In genomic region chr2:84758542-84759127, GRCm38 (mm10) we compare ENCODE assay signal across 7 mouse cellular contexts. TPM values are rescaled to one million over a fixed set of nuclear protein-coding genes. Genes with fewer than 3 reads are reported as not detected.
DNase-seq lines count a peak whose midpoint lies in the region; ATAC-seq and TF ChIP-seq lines count a peak whose summit lies in the region.

No protein-coding gene starts in this region.

- no peak overlapping the region for H3K4me3 ChIP-seq in cerebellum, adult 2 months (replicated peaks; ENCODE audit: insufficient read depth, low read depth, low read length)
- H3K4me3 ChIP-seq in kidney, postnatal 0 days (replicated peaks; ENCODE audit: low read depth, low read length), result no peak overlapping the region

- no peak overlapping the region for H3K27ac ChIP-seq in cerebellum, adult 2 months (ENCODE audit: insufficient read depth, low read length)
- no peak overlapping the region for H3K27ac ChIP-seq in kidney, postnatal 0 days

- no peaks in the 10 kb centered on the region for H3K4me1 ChIP-seq in cerebellum, adult 2 months (ENCODE audit: control insufficient read depth, insufficient read depth, low read length)
- H3K4me1 ChIP-seq in kidney, postnatal 0 days (replicated peaks; ENCODE audit: insufficient read depth, low read length), result no peaks in the 10 kb centered on the region

- no peak for TF ChIP-seq POLR2A in cerebellum, adult 2 months (IDR thresholded peaks at IDR 0.05; ENCODE audit: borderline replicate concordance, insufficient read depth, low read length)

- no peak overlapping the region for H3K9ac ChIP-seq in kidney, postnatal 0 days (ENCODE audit: low read depth, low read length)

- no peak overlapping the region for H3K4me2 ChIP-seq in kidney, postnatal 0 days (ENCODE audit: low read length)

- DNase-seq in A20 (ENCODE audit: low read depth, low spot score), result peak; percentile 67
- DNase-seq in CD4-positive, CD25-positive, alpha-beta regulatory T cell, adult 2 months (ENCODE audit: low read depth, low spot score), result peak; percentile 54
- peak; percentile 22 to 69 for DNase-seq in cerebellum, adult 2 months
- DNase-seq in kidney, postnatal 0 days (ENCODE audit: low spot score), result peak; percentile 87
- no peak for DNase-seq in thymus, postnatal 10 days (ENCODE audit: low spot score in 2 of 2)

- peak; percentile 52; the same call in 1 of the 2 replicates for TF ChIP-seq CTCF in cerebellum, adult 2 months (IDR thresholded peaks at IDR 0.05; ENCODE audit: borderline replicate concordance, insufficient read depth, low read depth, low read length)
- TF ChIP-seq CTCF in kidney, postnatal 0 days (IDR thresholded peaks at IDR 0.05; ENCODE audit: low read depth), result peak; percentile 92

- peak; percentile 85 for ATAC-seq in granulocyte monocyte progenitor cell, adult 5-6 weeks (replicated peaks; ENCODE audit: poor library complexity, severe bottlenecking)
- ATAC-seq in kidney, postnatal 0 days (replicated peaks; ENCODE audit: low FRiP score, low read depth), result peak; percentile 54; the same call in 1 of the 2 replicates
- peak; percentile 96 for ATAC-seq in megakaryocyte progenitor cell, adult 5-6 weeks (replicated peaks; ENCODE audit: poor library complexity)

- under 1% methylated on average over 2 of the region's 2 CpGs for WGBS in cerebellum, adult 2 months
- 0% methylated on average over 2 of the region's 2 CpGs for WGBS in kidney, postnatal 0 days

- H3K9me3 ChIP-seq in kidney, postnatal 0 days (replicated peaks; ENCODE audit: low read length), result no peaks in the 10 kb centered on the region

- no peaks in the 10 kb centered on the region for H3K36me3 ChIP-seq in kidney, postnatal 0 days (ENCODE audit: insufficient read depth, low read length)

- no peaks in the 10 kb centered on the region for H3K27me3 ChIP-seq in cerebellum, adult 2 months (ENCODE audit: control insufficient read depth, insufficient read depth, low read length)
- H3K27me3 ChIP-seq in kidney, postnatal 0 days (ENCODE audit: insufficient read depth, low read length), result no peaks in the 10 kb centered on the region

RNA-seq across cellular contexts. Expression of gene Gm19426, which starts 15.2 kb away (rescaled TPM):
- polyA plus RNA-seq in cerebellum, adult 2 months (2012; rRNA removed), result 3.0 and 3.4 TPM in 2 replicates
- total RNA-seq in granulocyte monocyte progenitor cell, adult 5-6 weeks (2014; fragmentation: Nextera tagmentation), result not detected in 2 replicates
- total RNA-seq in granulocyte monocyte progenitor cell, adult 5-6 weeks (2017), result not detected in 2 replicates
- 8.7 and 9.3 TPM in 2 replicates for polyA plus RNA-seq in kidney, postnatal 0 days (2015; fragmentation: Nextera tagmentation; extraction: Ambion mirVana)
- total RNA-seq in megakaryocyte progenitor cell, adult 5-6 weeks (2015), result 0.39 TPM in 1 of 2 replicates, not detected in the other
- not detected in 2 replicates for total RNA-seq in megakaryocyte progenitor cell, adult 5-6 weeks (2017)

RNA-seq across cellular contexts. Expression of gene Serping1, which starts 16.6 kb away (rescaled TPM):
- polyA plus RNA-seq in cerebellum, adult 2 months (2012; rRNA removed), result 19.6 and 22.6 TPM in 2 replicates
- total RNA-seq in granulocyte monocyte progenitor cell, adult 5-6 weeks (2014; fragmentation: Nextera tagmentation), result not detected in 2 replicates
- not detected in 2 replicates for total RNA-seq in granulocyte monocyte progenitor cell, adult 5-6 weeks (2017)
- polyA plus RNA-seq in kidney, postnatal 0 days (2015; fragmentation: Nextera tagmentation; extraction: Ambion mirVana), result 140 and 156 TPM in 2 replicates
- total RNA-seq in megakaryocyte progenitor cell, adult 5-6 weeks (2015), result 0.22 TPM in 1 of 2 replicates, not detected in the other
- not detected in 2 replicates for total RNA-seq in megakaryocyte progenitor cell, adult 5-6 weeks (2017)

RNA-seq across cellular contexts. Expression of gene Ypel4, which starts 24.8 kb away (rescaled TPM):
- polyA plus RNA-seq in cerebellum, adult 2 months (2012; rRNA removed), result 164 and 171 TPM in 2 replicates
- total RNA-seq in granulocyte monocyte progenitor cell, adult 5-6 weeks (2014; fragmentation: Nextera tagmentation), result not detected in 2 replicates
- not detected in 2 replicates for total RNA-seq in granulocyte monocyte progenitor cell, adult 5-6 weeks (2017)
- 4.1 TPM in 2 replicates for polyA plus RNA-seq in kidney, postnatal 0 days (2015; fragmentation: Nextera tagmentation; extraction: Ambion mirVana)
- total RNA-seq in megakaryocyte progenitor cell, adult 5-6 weeks (2015), result 0.07 and 0.12 TPM in 2 replicates
- 0.27 TPM in 1 of 2 replicates, not detected in the other for total RNA-seq in megakaryocyte progenitor cell, adult 5-6 weeks (2017)

RNA-seq across cellular contexts. Expression of gene Clp1, which starts 31.5 kb away (rescaled TPM):
- 12.0 and 12.7 TPM in 2 replicates for polyA plus RNA-seq in cerebellum, adult 2 months (2012; rRNA removed)
- total RNA-seq in granulocyte monocyte progenitor cell, adult 5-6 weeks (2014; fragmentation: Nextera tagmentation), result 30.3 and 34.9 TPM in 2 replicates
- total RNA-seq in granulocyte monocyte progenitor cell, adult 5-6 weeks (2017), result 31.3 and 40.1 TPM in 2 replicates
- polyA plus RNA-seq in kidney, postnatal 0 days (2015; fragmentation: Nextera tagmentation; extraction: Ambion mirVana), result 24.5 and 26.0 TPM in 2 replicates
- 42.5 and 44.7 TPM in 2 replicates for total RNA-seq in megakaryocyte progenitor cell, adult 5-6 weeks (2015)
- 37.3 and 43.5 TPM in 2 replicates for total RNA-seq in megakaryocyte progenitor cell, adult 5-6 weeks (2017)

RNA-seq across cellular contexts. Expression of gene Ube2l6, which starts 40.0 kb away (rescaled TPM):
- polyA plus RNA-seq in cerebellum, adult 2 months (2012; rRNA removed), result 6.4 and 7.8 TPM in 2 replicates
- total RNA-seq in granulocyte monocyte progenitor cell, adult 5-6 weeks (2014; fragmentation: Nextera tagmentation), result 5.6 and 6.3 TPM in 2 replicates
- total RNA-seq in granulocyte monocyte progenitor cell, adult 5-6 weeks (2017), result 4.0 and 7.1 TPM in 2 replicates
- 30.5 and 33.9 TPM in 2 replicates for polyA plus RNA-seq in kidney, postnatal 0 days (2015; fragmentation: Nextera tagmentation; extraction: Ambion mirVana)
- 9.6 and 11.2 TPM in 2 replicates for total RNA-seq in megakaryocyte progenitor cell, adult 5-6 weeks (2015)
- total RNA-seq in megakaryocyte progenitor cell, adult 5-6 weeks (2017), result 8.5 and 12.7 TPM in 2 replicates

Comparison
In these comparisons a context has a peak if more than half of its experiments do, and no peak if none do; other contexts are left out.
1. DNase-seq: peak in A20 (single experiment), CD4-positive, CD25-positive, alpha-beta regulatory T cell, adult 2 months (single experiment), cerebellum, adult 2 months (2 of 2) and kidney, postnatal 0 days (single experiment); none in thymus, postnatal 10 days (0 of 2).
2. Peak in every context shown above with its lines, with median percentiles within 50 percentile points of each other: ATAC-seq.